Mouse (Mus musculus) bone marrow macrophage, adult 2 months (primary cell): ENCODE measurements around the gene Usp3.

Experiments used
- CTCF ChIP-seq: IDR thresholded peaks from 2 replicates; pipeline ENCODE4 v1.5.1; 2012; ENCODE audit warnings: low read depth, mild to moderate bottlenecking, low read length, moderate library complexity
- POLR2A ChIP-seq: IDR thresholded peaks from 2 replicates; pipeline ENCODE4 v1.6.1; 2012; ENCODE audit warnings: mild to moderate bottlenecking, low read depth, low read length, borderline replicate concordance

GRCm38 (mm10) chr9:66562215-66562614, 30.7 kb downstream of the Usp3 start:
- no peak for TF ChIP-seq CTCF
- TF ChIP-seq POLR2A, result no peak
